Mouse (Mus musculus): ENCODE results near the gene Cbln4.

The Cbln4 gene

DNA sequence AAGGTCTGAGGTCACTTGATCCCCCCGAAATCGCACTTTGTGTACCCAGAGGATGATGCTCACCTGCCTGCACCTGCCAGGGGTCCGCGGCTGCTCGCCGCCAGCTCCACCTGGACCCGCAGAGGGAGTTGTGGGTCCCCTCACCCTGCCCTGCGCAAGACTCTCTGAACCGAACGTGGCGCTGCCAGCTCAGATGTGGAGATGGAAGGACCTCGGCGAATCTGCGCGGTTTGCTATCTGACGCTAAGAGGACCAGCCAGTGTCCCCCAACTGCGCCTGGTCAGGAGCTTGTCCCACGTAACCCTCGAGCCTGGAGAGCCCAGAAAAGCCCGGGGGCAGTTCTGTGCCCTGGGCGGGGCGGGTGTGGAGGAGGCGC lies at the start of gene Cbln4:
Gene Cbln4 (minus strand): TSS at position 232 of the 376 bp plus-strand sequence.
- no peak for DNase-seq (ENCODE audit: low spot score in 2 of 2)

DNA sequence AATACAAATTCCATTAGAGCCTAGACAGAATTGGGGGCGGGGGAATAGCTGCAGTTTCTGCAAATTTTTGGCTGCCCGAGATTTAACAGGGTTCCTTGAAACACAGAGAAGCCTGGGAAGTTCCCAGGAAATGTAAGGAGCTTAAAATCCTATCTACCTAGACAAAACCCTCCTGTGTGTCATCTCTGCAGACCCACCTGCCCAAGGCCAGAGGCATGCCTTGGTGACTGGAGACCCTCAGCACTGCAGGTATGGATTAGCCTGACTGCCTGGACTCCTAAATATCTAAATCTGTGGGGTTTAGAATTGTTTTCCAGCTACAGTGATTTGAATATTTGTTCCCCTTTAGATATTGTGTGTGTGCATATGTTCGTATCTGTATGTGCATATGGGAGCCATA lies 35.3 kb upstream of the Cbln4 start:
- no peak for DNase-seq (ENCODE audit: low spot score in 2 of 2)

DNA sequence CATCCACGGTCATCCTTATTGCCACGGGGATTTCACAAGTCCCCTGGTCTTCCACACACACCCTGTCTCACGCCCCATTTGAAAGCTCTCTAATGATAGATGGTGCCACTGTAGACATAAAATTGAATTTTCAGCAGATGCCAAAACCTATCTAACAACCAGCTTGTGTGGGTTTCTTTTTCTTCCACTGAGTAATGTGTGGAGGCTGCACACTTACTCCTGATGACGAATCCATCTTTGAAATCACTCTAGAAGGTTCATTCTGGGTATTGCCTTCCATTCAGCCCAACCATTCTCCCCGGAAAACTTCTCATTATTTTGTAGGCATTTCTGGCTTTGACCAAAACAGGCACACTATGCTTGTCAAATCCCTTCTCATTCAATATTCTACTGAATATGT lies 33.0 kb upstream of the Cbln4 start:
- no peak for DNase-seq (ENCODE audit: low spot score in 2 of 2)

DNA sequence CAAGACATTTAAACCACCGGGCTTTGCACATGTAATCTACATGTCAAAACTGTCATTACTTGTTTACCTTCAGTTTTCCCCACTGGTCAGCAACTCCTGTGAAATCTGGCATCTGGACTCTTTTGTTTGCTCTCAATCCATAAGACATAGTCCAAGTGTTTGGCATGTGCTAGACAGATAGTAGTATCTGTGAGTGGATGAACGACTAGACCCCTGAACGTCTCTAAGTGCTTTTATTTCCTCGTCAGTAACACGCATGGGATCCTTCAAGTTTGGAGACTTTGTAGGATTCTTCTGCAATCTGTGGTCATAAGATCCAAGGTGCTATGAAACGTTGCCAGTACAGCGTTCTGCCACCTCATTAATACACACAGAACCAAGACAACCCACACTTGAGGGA lies 19.6 kb upstream of the Cbln4 start:
- no peak for DNase-seq (ENCODE audit: low spot score in 2 of 2)

DNA sequence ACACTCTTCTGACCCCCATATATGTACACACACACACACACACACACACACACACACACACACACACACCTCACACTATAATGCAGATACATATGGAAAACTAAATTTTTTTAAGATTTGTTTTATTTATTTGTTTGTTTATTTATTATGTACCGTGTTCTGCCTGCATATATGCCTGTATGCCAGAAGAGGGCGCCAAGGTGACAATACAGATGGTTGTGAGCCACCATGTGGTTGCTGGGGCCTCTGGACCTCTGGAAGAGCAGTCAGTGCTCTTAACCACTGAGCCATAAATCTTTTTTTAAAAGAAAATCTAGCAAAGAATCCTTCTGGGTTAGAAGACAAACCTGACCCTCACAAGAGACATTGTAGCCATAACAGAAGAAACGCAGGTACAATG lies 16.5 kb upstream of the Cbln4 start:
- DNase-seq (ENCODE audit: low spot score in 2 of 2), result no peak

DNA sequence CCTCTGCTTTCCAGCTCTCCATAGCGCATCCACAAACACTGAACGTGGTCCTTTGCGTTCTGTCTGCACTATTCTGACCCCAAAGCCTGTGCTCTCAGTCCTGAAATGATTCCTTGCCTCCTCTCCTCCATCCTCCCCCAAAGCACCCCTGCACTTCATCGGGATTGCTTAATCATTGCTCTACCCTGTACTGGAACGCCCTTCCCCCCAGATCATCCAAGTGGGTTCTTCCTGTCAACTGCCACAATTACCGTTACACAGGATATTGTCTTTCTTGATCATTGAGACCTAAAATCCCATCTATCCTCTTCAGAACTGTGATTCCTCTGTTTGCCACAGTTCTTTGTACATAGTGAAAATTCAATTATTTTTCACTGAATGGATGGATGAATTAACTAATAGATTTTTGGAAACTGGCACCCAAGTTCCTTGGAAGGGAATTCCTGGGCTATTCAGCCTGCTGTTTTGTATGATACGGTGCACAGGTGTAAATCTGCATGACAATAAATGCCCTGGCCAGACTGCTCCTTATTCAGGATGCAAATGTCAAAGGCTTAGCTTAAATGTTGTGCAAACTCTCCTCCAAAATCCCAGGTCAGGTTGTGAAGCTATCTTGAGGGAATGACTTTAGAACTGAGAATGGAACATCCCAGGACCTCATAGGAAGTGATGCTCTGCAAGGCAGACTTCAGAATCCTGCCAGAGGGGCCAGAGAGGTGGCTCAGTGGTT lies 15.8 kb upstream of the Cbln4 start:
- DNase-seq (ENCODE audit: low spot score in 2 of 2), result no peak

DNA sequence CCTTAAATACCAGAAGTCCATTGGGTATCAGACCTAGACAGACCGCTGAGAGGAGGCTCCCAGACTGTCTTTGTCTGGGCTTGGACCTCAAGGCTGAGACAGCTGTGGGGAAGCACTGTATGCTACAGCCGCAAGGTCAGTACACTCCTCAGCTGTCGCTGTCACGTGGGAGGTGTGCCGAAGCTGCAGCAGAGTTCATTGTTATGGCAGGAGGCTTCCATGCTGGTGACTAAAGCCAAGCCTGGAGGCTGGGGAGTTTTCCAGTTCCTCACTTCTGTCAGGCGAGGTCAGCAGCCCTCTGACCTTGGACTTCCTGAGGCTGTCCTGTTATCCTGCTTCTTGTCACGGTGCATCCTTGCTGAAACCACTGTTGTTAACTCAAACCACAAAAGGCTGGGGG lies 2.7 kb upstream of the Cbln4 start:
- no peak for DNase-seq (ENCODE audit: low spot score in 2 of 2)

DNA sequence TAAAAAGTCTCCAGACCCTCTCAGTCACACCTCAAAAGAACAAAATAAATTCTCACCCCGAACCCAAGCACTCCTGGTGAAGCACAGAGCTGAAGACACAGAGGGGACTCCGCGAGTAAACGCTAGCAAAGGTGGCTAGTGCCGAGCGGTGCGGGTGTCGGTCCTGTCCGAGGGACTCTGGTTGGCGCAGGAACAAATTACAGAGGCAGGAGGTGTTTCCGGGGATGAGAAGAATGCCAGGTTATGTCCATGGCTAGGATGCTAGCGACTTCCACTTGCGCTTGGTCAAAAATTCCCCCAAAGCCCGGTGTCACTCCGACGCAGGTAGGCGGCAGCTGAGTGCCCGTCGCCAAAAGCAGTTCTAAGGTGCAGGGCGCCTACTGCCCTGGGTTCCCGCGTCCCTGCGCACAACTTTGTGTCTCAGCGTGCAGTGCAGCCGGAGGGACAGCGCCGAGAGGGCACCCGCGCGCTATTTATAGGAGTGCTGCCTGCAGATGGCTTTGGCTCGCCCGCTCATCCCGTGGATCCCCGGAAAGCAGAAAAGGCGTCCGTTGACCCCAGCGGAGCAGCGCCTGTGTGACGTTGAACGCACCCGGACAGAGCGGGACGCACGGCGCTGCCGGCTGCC lies 545 bp downstream of the Cbln4 start:
- DNase-seq (ENCODE audit: low spot score in 2 of 2), result no peak

DNA sequence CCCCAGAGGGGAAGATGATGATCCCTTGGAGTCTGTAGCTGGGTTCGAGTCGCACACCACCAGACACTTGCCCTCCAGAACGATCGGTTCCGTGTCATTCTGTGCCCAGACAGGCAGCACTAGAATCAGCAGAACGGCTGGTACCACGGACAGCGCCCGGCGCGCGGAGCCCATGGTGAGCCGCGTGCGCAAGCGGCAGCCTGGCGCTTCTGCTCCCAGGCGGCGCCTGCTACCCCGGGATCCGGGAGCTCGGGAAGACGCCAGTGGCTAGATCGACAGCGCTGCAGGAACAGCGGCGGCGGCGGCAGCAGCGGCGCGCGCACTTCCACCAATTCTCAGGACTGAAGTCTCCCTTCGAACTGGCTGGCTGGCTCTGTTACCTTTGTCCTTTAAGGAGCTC lies 1.1 kb downstream of the Cbln4 start:
- DNase-seq (ENCODE audit: low spot score in 2 of 2), result peak in 1 of 2 experiments; percentile 31

DNA sequence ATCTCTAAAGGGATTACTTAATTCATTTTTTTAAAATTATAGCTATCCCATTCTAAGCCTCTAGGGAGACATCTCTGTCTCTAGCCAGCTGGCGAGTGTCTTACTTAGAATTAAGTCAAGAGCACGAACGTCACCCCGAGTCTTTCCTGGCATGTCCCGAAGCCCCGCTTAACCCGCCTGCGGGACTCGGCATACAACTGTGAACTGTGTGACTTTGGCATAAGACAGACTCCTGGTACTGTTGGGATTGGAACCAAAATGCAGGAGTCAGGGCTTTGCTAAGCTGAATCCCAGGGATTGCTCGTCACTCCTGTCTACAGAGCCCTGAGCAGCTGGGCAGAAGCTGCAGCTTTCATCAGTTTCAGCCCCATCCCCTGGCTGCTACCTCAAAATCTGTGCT lies 2.4 kb downstream of the Cbln4 start:
- DNase-seq (ENCODE audit: low spot score in 2 of 2), result no peak

DNA sequence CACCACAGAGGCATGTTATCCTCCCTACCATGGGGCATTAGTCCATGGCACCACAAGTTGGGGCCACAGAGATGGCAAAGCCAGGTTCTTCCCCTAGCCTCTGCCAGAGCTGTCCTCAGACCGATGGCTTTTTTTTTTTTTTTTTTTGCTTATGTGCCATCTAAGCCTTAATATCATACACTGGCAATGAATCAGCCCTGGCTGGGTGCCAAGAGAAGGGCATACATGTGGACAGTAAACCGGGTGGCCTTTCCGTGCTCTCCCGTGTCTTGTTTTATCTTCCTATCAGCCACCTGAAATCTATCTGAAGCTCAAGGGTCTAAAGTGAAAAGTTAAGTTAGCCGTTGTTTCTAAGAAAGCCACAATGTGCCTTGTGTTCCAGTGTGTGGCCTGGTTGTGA lies 3.7 kb downstream of the Cbln4 start:
- DNase-seq (ENCODE audit: low spot score in 2 of 2), result no peak

DNA sequence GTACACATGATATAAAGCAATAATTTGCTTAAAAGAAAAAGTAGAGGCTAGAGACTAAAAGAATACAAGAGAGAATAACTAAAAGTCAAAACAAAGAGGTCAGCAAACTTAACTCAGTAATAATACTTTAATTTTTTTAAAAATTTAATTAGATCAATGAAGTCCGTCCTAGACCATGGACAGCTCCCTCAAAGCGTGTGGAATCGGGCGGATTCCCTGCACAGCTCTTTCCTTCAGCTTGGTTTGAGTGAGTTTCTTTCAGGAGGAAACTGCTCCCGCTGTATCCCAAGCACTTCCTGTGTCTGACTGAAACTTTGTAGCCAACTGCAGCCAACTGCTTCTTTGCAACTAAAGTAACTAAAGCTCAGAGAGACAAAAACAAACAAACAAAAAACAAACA lies 9.0 kb downstream of the Cbln4 start:
- DNase-seq (ENCODE audit: low spot score in 2 of 2), result no peak

DNA sequence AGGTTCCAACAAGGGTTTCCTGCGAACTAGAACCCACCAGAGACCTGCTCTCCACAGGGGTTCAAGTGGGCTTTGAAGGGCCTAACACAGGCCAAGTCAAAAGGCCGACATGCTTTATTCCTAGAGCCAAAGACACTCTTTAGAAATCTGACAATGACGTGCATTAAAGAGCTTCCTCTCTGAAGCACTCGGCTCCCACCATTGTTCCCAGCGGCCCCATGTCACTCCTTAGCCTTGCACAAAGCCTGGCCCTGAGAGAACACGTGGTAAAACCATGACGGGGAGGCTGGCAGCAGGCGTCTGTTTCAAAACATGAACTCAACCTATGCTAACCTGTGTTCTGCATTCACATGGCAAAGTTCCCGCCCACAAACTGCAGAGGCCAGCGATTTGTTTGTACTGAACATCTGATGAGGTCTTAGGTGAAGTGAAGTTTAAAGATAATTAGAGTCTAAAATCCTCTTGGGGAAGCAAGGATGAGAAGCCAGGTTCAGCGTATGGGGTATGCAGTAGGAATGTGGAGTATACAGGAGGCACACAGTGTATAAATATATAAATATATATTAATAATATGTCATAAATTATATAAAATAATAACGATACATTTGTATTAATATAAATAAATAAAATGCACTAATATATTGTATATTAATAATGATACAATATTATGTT lies 17.7 kb downstream of the Cbln4 start:
- no peak for DNase-seq (ENCODE audit: low spot score in 2 of 2)

DNA sequence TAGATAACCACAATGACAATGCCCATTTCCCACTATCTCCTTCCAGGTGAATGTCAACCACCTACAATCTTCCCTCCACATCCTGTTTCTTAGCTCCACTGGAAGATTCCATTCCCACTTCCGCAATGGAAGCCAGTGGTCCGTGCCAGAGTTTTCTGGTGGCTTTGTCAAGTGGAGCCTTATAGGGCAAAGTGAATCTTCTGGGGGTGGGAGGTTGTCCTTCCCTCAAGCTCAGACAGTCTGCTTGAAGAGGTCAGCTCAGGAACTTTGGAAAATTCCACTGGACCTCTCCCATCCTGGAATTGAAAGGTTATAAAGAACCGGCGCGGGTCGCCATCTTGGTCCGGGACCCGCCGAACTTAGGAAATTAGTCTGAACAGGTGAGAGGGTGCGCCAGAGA lies 36.5 kb downstream of the Cbln4 start:
- no peak for DNase-seq (ENCODE audit: low spot score in 2 of 2)

DNA sequence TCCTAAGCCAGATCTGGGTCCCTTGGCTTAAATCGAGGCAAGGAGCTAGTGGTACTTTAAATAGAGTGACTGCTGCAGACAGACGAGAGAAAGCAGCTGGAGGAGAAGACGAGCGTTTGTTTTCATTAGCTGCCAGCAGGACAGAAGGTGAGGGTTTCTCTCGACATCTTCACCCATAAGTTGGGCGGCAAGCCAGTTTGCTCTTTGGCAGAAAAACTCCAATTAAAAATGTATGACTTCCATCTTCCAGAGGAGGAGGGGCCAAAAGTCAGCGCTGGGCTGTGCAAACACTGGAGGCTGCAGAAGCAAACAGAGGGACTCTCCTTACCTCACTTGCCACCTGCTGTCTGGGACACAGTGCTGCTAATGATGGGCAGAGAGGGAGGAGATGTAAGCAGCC lies 37.3 kb downstream of the Cbln4 start:
- no peak for DNase-seq (ENCODE audit: low spot score in 2 of 2)

DNA sequence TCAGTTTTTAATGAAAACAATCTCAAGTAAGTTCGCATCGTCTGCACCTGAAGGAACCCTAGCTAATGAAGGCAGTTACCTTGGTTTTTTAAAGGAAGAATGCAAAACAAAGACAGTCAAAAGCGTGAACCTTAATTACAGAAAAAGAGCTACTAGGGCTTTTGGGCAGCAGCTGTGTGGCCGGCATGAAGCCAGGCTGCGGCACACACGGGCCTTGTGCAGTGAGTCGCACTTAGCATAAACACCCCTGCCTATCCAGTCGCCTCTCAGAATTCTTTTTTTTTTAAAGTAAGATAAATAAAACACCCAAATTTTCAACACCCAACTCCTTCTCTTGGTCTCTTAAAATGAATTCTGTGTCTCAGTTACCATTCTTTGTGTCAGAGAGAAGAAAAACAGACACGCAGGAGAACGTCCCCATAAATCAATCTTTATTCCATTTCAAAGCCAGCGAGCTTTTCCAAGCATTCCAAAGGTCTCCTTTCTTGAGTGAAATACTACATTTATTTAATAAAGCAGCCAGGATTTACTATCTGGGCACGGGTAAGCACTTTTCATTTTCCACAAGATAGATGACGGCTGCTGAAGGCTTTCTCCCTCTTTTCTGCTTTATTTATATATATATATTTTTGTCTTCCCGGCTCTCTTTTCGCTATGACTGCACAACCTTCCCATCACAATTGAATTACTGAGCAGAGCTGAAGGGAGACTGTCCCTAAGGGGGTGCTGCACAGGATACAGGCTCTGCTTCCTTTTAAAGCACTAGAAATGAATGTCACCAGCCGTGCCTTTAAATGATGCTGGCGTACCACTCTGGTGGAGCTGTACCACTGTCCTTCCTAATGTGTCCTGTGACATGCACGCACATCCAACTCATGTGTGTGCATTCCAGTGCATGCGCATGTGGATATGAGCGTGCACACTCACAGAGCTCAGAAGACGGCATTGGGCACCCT lies 39.0 kb downstream of the Cbln4 start:
- DNase-seq (ENCODE audit: low spot score in 2 of 2), result no peak

DNA sequence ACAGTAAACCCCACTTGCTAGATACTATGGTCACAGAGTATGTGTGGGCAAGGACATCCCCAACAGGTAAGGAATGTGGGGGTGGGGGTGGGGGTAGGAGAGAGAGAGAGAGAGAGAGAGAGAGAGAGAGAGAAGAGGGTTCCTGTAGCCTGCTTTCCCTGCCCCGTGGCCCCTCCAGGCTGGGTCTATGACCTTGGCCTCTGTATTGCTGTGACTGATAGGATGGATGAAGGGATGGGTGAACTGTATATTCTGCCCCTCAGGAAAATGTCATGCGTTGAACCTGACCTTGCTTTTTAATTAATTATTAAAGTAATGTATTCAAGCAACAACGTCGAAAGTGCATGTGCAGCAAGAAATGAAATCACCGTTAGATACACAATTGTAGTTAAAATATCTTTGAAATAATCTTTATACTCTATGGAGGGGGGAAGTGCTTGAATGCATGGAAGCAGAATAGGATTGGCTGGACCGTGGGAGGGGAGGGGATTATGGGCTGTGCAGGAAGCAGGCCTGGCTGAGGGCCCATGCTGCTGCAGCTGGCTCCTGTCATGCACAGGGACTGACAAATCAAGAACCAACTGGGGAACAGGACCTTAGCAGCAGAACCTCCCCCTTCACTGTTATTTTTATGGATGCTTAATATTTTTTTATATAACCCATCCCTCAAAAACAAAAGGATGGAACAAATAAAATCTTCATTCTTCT lies 46.1 kb downstream of the Cbln4 start:
- DNase-seq (ENCODE audit: low spot score in 2 of 2), result no peak

DNA sequence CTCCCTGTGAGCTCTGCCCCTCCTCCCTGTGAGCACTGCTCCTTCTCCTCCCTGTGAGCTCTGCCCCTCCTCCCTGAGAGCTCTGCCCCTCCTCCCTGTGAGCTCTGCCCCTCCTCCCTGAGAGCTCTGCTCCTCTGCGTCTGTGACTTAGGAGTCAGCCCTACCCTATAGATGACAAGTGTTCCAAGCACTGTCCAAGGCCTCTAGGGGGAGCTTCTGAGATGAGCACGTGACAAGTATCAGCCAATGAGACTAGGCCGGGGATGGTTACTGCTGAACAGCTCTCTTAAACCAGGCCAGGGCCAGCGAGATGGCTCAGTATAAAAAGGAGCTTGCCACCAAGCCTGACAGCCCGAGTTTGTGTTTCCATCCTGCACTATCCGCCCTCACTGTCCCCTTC lies 48.4 kb downstream of the Cbln4 start:
- no peak for DNase-seq (ENCODE audit: low spot score in 2 of 2)

DNA sequence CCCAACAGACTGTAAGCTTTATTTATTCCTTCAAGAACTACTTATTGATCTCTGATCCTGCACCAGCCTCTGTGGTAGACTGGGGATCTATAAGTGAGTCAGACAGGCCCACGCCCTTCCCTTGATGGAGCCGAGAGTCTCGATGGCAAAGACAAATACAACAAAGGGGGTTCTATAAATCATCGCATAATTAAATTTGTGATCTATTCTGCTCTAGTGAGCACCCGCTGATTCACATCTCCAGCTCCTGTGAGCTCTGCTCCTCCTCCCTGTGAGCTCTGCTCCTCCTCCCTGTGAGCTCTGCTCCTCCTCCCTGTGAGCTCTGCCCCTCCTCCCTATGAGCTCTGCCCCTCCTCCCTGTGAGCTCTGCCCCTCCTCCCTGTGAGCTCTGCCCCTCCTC lies 49.0 kb downstream of the Cbln4 start:
- DNase-seq (ENCODE audit: low spot score in 2 of 2), result no peak

DNA sequence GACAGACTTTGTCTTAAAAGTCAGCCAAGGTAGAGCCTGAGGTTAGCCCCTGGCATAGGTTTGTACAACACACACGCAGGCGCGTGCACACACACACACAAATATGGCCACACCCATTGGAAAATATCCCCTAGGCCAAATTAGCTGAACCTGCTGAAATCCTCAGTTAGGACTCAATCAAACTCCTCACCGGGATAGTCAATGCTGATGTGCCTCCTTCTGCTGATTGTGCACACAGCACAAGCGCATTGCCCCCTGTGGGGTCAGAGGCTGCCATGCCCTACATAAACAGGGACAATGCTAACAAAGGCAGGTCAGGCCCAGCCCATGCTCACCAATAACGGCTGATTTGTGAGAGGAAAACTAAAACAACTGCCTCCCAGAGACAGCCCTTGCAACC lies 56.6 kb downstream of the Cbln4 start:
- no peak for DNase-seq (ENCODE audit: low spot score in 2 of 2)
